Mouse (Mus musculus): ENCODE data around the gene Washc2.

GRCm38 (mm10) chr6:116283280-116283679 is 75.4 kb downstream of the Washc2 start:
- TF ChIP-seq CTCF (IDR thresholded peaks at IDR 0.05; ENCODE audit: low read depth) (no peak), EP300 (IDR thresholded peaks at IDR 0.05; ENCODE audit: low read depth) (no peak)

All from liver, postnatal 0 days (tissue).